In genomic region chr15:52967801-52968235, GRCm38 (mm10) we compare ENCODE assay signal across 8 mouse cellular contexts.
DNase-seq lines count a peak whose midpoint lies in the region; ATAC-seq and TF ChIP-seq lines count a peak whose summit lies in the region.

No protein-coding gene starts in this region.

- WGBS in forebrain, embryonic 14.5 days = 11% methylated on average over 4 of the region's 4 CpGs
- 17% methylated on average over 4 of the region's 4 CpGs for WGBS in forebrain, postnatal 0 days
- 6% methylated on average over 4 of the region's 4 CpGs for WGBS in intestine, embryonic 16.5 days

- no peak overlapping the region for H3K9ac ChIP-seq in forebrain, embryonic 14.5 days (ENCODE audit: low read length)
- no peak overlapping the region for H3K9ac ChIP-seq in forebrain, postnatal 0 days
- H3K9ac ChIP-seq in intestine, embryonic 16.5 days (ENCODE audit: low read depth, low read length) = no peak overlapping the region

- no peak overlapping the region for H3K27ac ChIP-seq in forebrain, embryonic 14.5 days (ENCODE audit: low read depth, low read length)
- H3K27ac ChIP-seq in forebrain, postnatal 0 days (ENCODE audit: low read depth, low read length) = no peak overlapping the region
- H3K27ac ChIP-seq in intestine, embryonic 16.5 days (ENCODE audit: low read length) = no peak overlapping the region

- ATAC-seq in forebrain, embryonic 14.5 days = no peak
- ATAC-seq in forebrain, postnatal 0 days = no peak
- peak; percentile 80 for ATAC-seq in intestine, embryonic 16.5 days

- no peaks in the 10 kb centered on the region for H3K4me1 ChIP-seq in forebrain, embryonic 14.5 days (ENCODE audit: control insufficient read depth, insufficient read depth, low read length)
- H3K4me1 ChIP-seq in forebrain, postnatal 0 days (ENCODE audit: insufficient read depth) = no peaks in the 10 kb centered on the region
- H3K4me1 ChIP-seq in intestine, embryonic 16.5 days (ENCODE audit: control insufficient read depth, insufficient read depth, low read length) = 0 out of 2 replicates have a peak, but pooled peaks cover 3% of the 10 kb centered on the region

- H3K27me3 ChIP-seq in forebrain, embryonic 14.5 days (replicated peaks; ENCODE audit: control insufficient read depth, insufficient read depth, low read length) = no peaks in the 10 kb centered on the region
- H3K27me3 ChIP-seq in forebrain, postnatal 0 days (ENCODE audit: insufficient read depth, low read length) = no peaks in the 10 kb centered on the region
- H3K27me3 ChIP-seq in intestine, embryonic 16.5 days (replicated peaks; ENCODE audit: control insufficient read depth, insufficient read depth, low read length) = no peaks in the 10 kb centered on the region

- H3K4me3 ChIP-seq in forebrain, embryonic 14.5 days (ENCODE audit: low read depth, low read length) = no peak overlapping the region
- H3K4me3 ChIP-seq in forebrain, postnatal 0 days (ENCODE audit: low read depth, low read length) = no peak overlapping the region
- H3K4me3 ChIP-seq in intestine, embryonic 16.5 days (ENCODE audit: low read length) = no peak overlapping the region

- DNase-seq in forebrain, embryonic 14.5 days (ENCODE audit: low spot score) = peak; percentile 2
- no peak for DNase-seq in forebrain, postnatal 0 days
- peak; percentile 17 for DNase-seq in forelimb bud, embryonic 11.5 days (ENCODE audit: low read depth, low spot score)
- peak; percentile 40 for DNase-seq in mesoderm, embryonic 11.5 days (ENCODE audit: low read depth, low spot score)
- DNase-seq in left cerebral cortex, adult 11 months (ENCODE audit: low spot score) = no peak
- DNase-seq in right cerebral cortex, postnatal 4 days = no peak
- no peak for DNase-seq in adrenal gland, adult 2 months

- H3K36me3 ChIP-seq in forebrain, embryonic 14.5 days (ENCODE audit: control insufficient read depth, insufficient read depth, low read length) = no peaks in the 10 kb centered on the region
- H3K36me3 ChIP-seq in forebrain, postnatal 0 days (ENCODE audit: insufficient read depth) = no peaks in the 10 kb centered on the region
- no peaks in the 10 kb centered on the region for H3K36me3 ChIP-seq in intestine, embryonic 16.5 days (ENCODE audit: control insufficient read depth, insufficient read depth, low read length)

- H3K9me3 ChIP-seq in forebrain, embryonic 14.5 days (replicated peaks; ENCODE audit: control insufficient read depth, low read length) = no peaks in the 10 kb centered on the region
- no peaks in the 10 kb centered on the region for H3K9me3 ChIP-seq in forebrain, postnatal 0 days (ENCODE audit: low read length)
- no peaks in the 10 kb centered on the region for H3K9me3 ChIP-seq in intestine, embryonic 16.5 days (ENCODE audit: control insufficient read depth, low read length)

- no peak overlapping the region for H3K4me2 ChIP-seq in forebrain, embryonic 14.5 days (ENCODE audit: low read length)
- no peak overlapping the region for H3K4me2 ChIP-seq in forebrain, postnatal 0 days (ENCODE audit: low read depth)
- H3K4me2 ChIP-seq in intestine, embryonic 16.5 days (ENCODE audit: low read depth, low read length) = no peak overlapping the region

- TF ChIP-seq CTCF in forebrain, postnatal 0 days (IDR thresholded peaks at IDR 0.05; ENCODE audit: low read depth) = no peak

Comparison
In these comparisons a context has a peak if more than half of its experiments do, and no peak if none do; other contexts are left out.
1. DNase-seq: peak in forebrain, embryonic 14.5 days (single experiment), forelimb bud, embryonic 11.5 days (single experiment) and mesoderm, embryonic 11.5 days (single experiment); none in forebrain, postnatal 0 days (single experiment), left cerebral cortex, adult 11 months (single experiment), right cerebral cortex, postnatal 4 days (single experiment) and adrenal gland, adult 2 months (single experiment).